Mouse (Mus musculus) MEL (cell line): ENCODE measurements at regions not wholly inside any gene's neighbourhood (a gene's known extent, or its start where the extent isn't known, plus 50 kb on each side); places are given as distances from the start of the nearest gene placed in this dataset.

Source experiments
- CTCF ChIP-seq, 3 experiments: IDR thresholded peaks in 2 of 3; conservative IDR thresholded peaks in 1 of 3; 2 replicates each; pipeline ENCODE4 v1.5.1; 2011 to 2012; ENCODE audit warnings: low read length in 3 of 3, low read depth in 2 of 3, mild to moderate bottlenecking in 2 of 3, improper control_type of control experiment in 1 of 3, inconsistent platforms in 1 of 3, mixed read lengths in 1 of 3, moderate library complexity in 1 of 3; ENCODE audit not compliant: control insufficient read depth in 1 of 3, insufficient read depth in 1 of 3, poor library complexity in 1 of 3, severe bottlenecking in 1 of 3
- E2F4 ChIP-seq: IDR thresholded peaks from 2 replicates; pipeline ENCODE4 v1.6.1; 2011; ENCODE audit warnings: low read depth, low read length, improper control_type of control experiment, borderline replicate concordance
- EP300 ChIP-seq, 2 experiments: IDR thresholded peaks; 2 replicates each; pipeline ENCODE4 v1.6.1; 2011; ENCODE audit warnings: improper control_type of control experiment in 2 of 2, low read length in 2 of 2, low read depth in 1 of 2, mild to moderate bottlenecking in 1 of 2
- GATA1 ChIP-seq: IDR thresholded peaks from 2 replicates; pipeline ENCODE4 v1.6.1; 2011; ENCODE audit warnings: low read depth, low read length, improper control_type of control experiment
- POLR2A ChIP-seq, 2 experiments: IDR thresholded peaks; 2 replicates each; pipeline ENCODE4 v1.6.1; 2011 to 2012; ENCODE audit warnings: low read length in 2 of 2, mild to moderate bottlenecking in 2 of 2, control low read depth in 1 of 2, improper control_type of control experiment in 1 of 2, low read depth in 1 of 2, moderate library complexity in 1 of 2; ENCODE audit not compliant: control insufficient read depth in 1 of 2, insufficient read depth in 1 of 2, poor library complexity in 1 of 2
- RCOR1 ChIP-seq: IDR thresholded peaks from 2 replicates; pipeline ENCODE4 v1.6.1; 2012; ENCODE audit warnings: low read depth, mild to moderate bottlenecking, inconsistent platforms, low read length, improper control_type of control experiment
- USF1 ChIP-seq: IDR thresholded peaks from 2 replicates; pipeline ENCODE4 v1.6.1; 2014; ENCODE audit warnings: low read depth, mild to moderate bottlenecking, inconsistent platforms, low read length, improper control_type of control experiment, moderate library complexity

- TF ChIP-seq RCOR1: no peak
- no peak for TF ChIP-seq EP300 (IDR thresholded peaks at IDR 0.05; ENCODE audit: low read depth in 1 of 2, low read length in 2 of 2)
- no peak for TF ChIP-seq USF1
- no peak for TF ChIP-seq CTCF (IDR thresholded peaks at IDR 0.05 in 2 of 3, conservative IDR thresholded peaks at IDR 0.05 in 1 of 3; ENCODE audit: control insufficient read depth in 1 of 3, insufficient read depth in 1 of 3, low read depth in 2 of 3, low read length in 3 of 3, poor library complexity in 1 of 3, severe bottlenecking in 1 of 3)
- TF ChIP-seq E2F4: no peak
- TF ChIP-seq POLR2A (IDR thresholded peaks at IDR 0.05; ENCODE audit: control insufficient read depth in 1 of 2, insufficient read depth in 1 of 2, low read depth in 1 of 2, low read length in 2 of 2, poor library complexity in 1 of 2): no peak
- no peak for TF ChIP-seq GATA1
Observed at GRCm38 (mm10) chr3:39494363-39494762, 607.6 kb downstream of the Fat4 start.
